Mouse (Mus musculus): ENCODE measurements at regions not wholly inside any gene's neighbourhood (a gene's known extent, or its start where the extent isn't known, plus 50 kb on each side); places are given as distances from the start of the nearest gene placed in this dataset.

- ATAC-seq (ENCODE audit: low FRiP score), result no peak
- H3K4me1 ChIP-seq, result 0 out of 2 replicates have a peak, but pooled peaks cover 4% of the 10 kb centered on the region
- no peak overlapping the region for H3K9ac ChIP-seq
- H3K27ac ChIP-seq, result no peak overlapping the region
- H3K36me3 ChIP-seq (replicated peaks), result no peaks in the 10 kb centered on the region
- H3K27me3 ChIP-seq, result peaks cover 4% of the 10 kb centered on the region; the same call in 1 of the 2 replicates
- no peak overlapping the region for H3K4me2 ChIP-seq
- H3K4me3 ChIP-seq (replicated peaks), result no peak overlapping the region
- WGBS, result 69% methylated on average over 5 of the region's 5 CpGs
- H3K9me3 ChIP-seq, result no peaks in the 10 kb centered on the region
Observed at GRCm38 (mm10) chr4:142799291-142799690, 413.5 kb downstream of the Prdm2 start.

GRCm38 (mm10) chr4:142798834-142799233 lies 414.0 kb downstream of the Prdm2 start:
- H3K4me3 ChIP-seq (replicated peaks), result no peak overlapping the region
- ATAC-seq (ENCODE audit: low FRiP score), result no peak
- no peak overlapping the region for H3K27ac ChIP-seq
- 0 out of 2 replicates have a peak, but pooled peaks cover 2% of the 10 kb centered on the region for H3K4me1 ChIP-seq
- peaks cover 4% of the 10 kb centered on the region; the same call in 1 of the 2 replicates for H3K27me3 ChIP-seq
- 78% methylated on average over 6 of the region's 6 CpGs for whole genome bisulfite sequencing
- no peak overlapping the region for H3K4me2 ChIP-seq
- H3K9me3 ChIP-seq, result no peaks in the 10 kb centered on the region
- no peak overlapping the region for H3K9ac ChIP-seq
- no peaks in the 10 kb centered on the region for H3K36me3 ChIP-seq (replicated peaks)

GRCm38 (mm10) chr4:142792606-142792970 lies 420.2 kb downstream of the Prdm2 start:
- ATAC-seq (ENCODE audit: low FRiP score), result no peak
- Histone ChIP-seq H3K27ac (no peak overlapping the region), H3K4me1 (no peaks in the 10 kb centered on the region), H3K9me3 (no peaks in the 10 kb centered on the region), H3K36me3 (replicated peaks) (no peaks in the 10 kb centered on the region), H3K27me3 (no peaks in the 10 kb centered on the region), H3K4me3 (replicated peaks) (no peak overlapping the region), H3K4me2 (no peak overlapping the region), H3K9ac (no peak overlapping the region)
- 79% methylated on average over 2 of the region's 2 CpGs for WGBS

GRCm38 (mm10) chr4:142791823-142792605 lies 420.8 kb downstream of the Prdm2 start:
- H3K36me3 ChIP-seq (replicated peaks), result no peaks in the 10 kb centered on the region
- H3K27ac ChIP-seq, result no peak overlapping the region
- H3K4me2 ChIP-seq, result no peak overlapping the region
- WGBS, result 82% methylated on average over 3 of the region's 3 CpGs
- no peaks in the 10 kb centered on the region for H3K4me1 ChIP-seq
- H3K27me3 ChIP-seq, result no peaks in the 10 kb centered on the region
- H3K4me3 ChIP-seq (replicated peaks), result no peak overlapping the region
- no peak overlapping the region for H3K9ac ChIP-seq
- H3K9me3 ChIP-seq, result no peaks in the 10 kb centered on the region
- ATAC-seq (ENCODE audit: low FRiP score), result no peak

- no peak for ATAC-seq (ENCODE audit: low FRiP score)
- Histone ChIP-seq H3K9me3 (no peaks in the 10 kb centered on the region), H3K9ac (no peak overlapping the region), H3K27ac (no peak overlapping the region), H3K27me3 (no peaks in the 10 kb centered on the region), H3K4me1 (no peaks in the 10 kb centered on the region), H3K4me2 (no peak overlapping the region), H3K4me3 (replicated peaks) (no peak overlapping the region), H3K36me3 (replicated peaks) (no peaks in the 10 kb centered on the region)
- 93% methylated on average over 7 of the region's 7 CpGs for WGBS
Observed at GRCm38 (mm10) chr4:142789048-142789447, 423.7 kb downstream of the Prdm2 start.

- no peak overlapping the region for H3K4me2 ChIP-seq
- ATAC-seq (ENCODE audit: low FRiP score), result no peak
- no peak overlapping the region for H3K27ac ChIP-seq
- H3K9ac ChIP-seq, result no peak overlapping the region
- WGBS, result 95% methylated on average over 5 of the region's 5 CpGs
- H3K4me1 ChIP-seq, result no peaks in the 10 kb centered on the region
- no peaks in the 10 kb centered on the region; the same call in 1 of the 2 replicates for H3K27me3 ChIP-seq
- H3K36me3 ChIP-seq (replicated peaks), result no peaks in the 10 kb centered on the region
- H3K9me3 ChIP-seq, result no peaks in the 10 kb centered on the region
- H3K4me3 ChIP-seq (replicated peaks), result no peak overlapping the region
Observed at GRCm38 (mm10) chr4:142785386-142785785, 427.4 kb downstream of the Prdm2 start.

- peaks cover 24% of the 10 kb centered on the region for H3K4me1 ChIP-seq
- peaks cover 18% of the 10 kb centered on the region for H3K27me3 ChIP-seq
- no peaks in the 10 kb centered on the region for H3K9me3 ChIP-seq
- 81% methylated on average over 10 of the region's 10 CpGs for WGBS
- no peak overlapping the region for H3K4me2 ChIP-seq
- ATAC-seq (ENCODE audit: low FRiP score), result no peak
- H3K36me3 ChIP-seq (replicated peaks), result no peaks in the 10 kb centered on the region
- no peak overlapping the region for H3K9ac ChIP-seq
- H3K4me3 ChIP-seq (replicated peaks), result no peak overlapping the region
- H3K27ac ChIP-seq, result no peak overlapping the region
Observed at GRCm38 (mm10) chr4:142776711-142777411, 435.9 kb downstream of the Prdm2 start.

GRCm38 (mm10) chr4:142775023-142775422 lies 437.8 kb downstream of the Prdm2 start:
- H3K9ac ChIP-seq, result no peak overlapping the region
- no peak overlapping the region for H3K4me2 ChIP-seq
- no peaks in the 10 kb centered on the region for H3K9me3 ChIP-seq
- H3K27me3 ChIP-seq, result peaks cover 34% of the 10 kb centered on the region
- H3K27ac ChIP-seq, result no peak overlapping the region
- ATAC-seq (ENCODE audit: low FRiP score), result no peak
- H3K36me3 ChIP-seq (replicated peaks), result no peaks in the 10 kb centered on the region
- H3K4me1 ChIP-seq, result peaks cover 42% of the 10 kb centered on the region
- no peak overlapping the region for H3K4me3 ChIP-seq (replicated peaks)
- 86% methylated on average over 5 of the region's 5 CpGs for WGBS

GRCm38 (mm10) chr4:142773651-142774151 lies 439.1 kb downstream of the Prdm2 start:
- Histone ChIP-seq H3K9ac (peak overlapping the region; percentile 17; the same call in 1 of the 2 replicates), H3K9me3 (no peaks in the 10 kb centered on the region), H3K27ac (peak overlapping the region; percentile 21), H3K4me2 (peak overlapping the region; percentile 28; the same call in 1 of the 2 replicates), H3K4me3 (replicated peaks) (no peak overlapping the region), H3K27me3 (peaks cover 37% of the 10 kb centered on the region), H3K36me3 (replicated peaks) (no peaks in the 10 kb centered on the region), H3K4me1 (peaks cover 47% of the 10 kb centered on the region)
- ATAC-seq (ENCODE audit: low FRiP score), result no peak
- 23% methylated on average over 10 of the region's 10 CpGs for WGBS

- H3K36me3 ChIP-seq (replicated peaks), result no peaks in the 10 kb centered on the region
- H3K4me2 ChIP-seq, result peak overlapping the region; percentile 28
- H3K9ac ChIP-seq, result no peak overlapping the region
- H3K4me1 ChIP-seq, result peaks cover 47% of the 10 kb centered on the region
- peak overlapping the region; percentile 21 for H3K27ac ChIP-seq
- no peaks in the 10 kb centered on the region for H3K9me3 ChIP-seq
- 4% methylated on average over 16 of the region's 16 CpGs for WGBS
- peaks cover 37% of the 10 kb centered on the region for H3K27me3 ChIP-seq
- no peak overlapping the region for H3K4me3 ChIP-seq (replicated peaks)
- ATAC-seq (ENCODE audit: low FRiP score), result peak; percentile 53
Observed at GRCm38 (mm10) chr4:142772751-142773455, 439.9 kb downstream of the Prdm2 start.

- H3K27ac ChIP-seq, result no peak overlapping the region
- H3K9me3 ChIP-seq, result no peaks in the 10 kb centered on the region
- H3K4me1 ChIP-seq, result peaks cover 47% of the 10 kb centered on the region
- H3K4me2 ChIP-seq, result no peak overlapping the region
- ATAC-seq (ENCODE audit: low FRiP score), result no peak
- H3K4me3 ChIP-seq (replicated peaks), result no peak overlapping the region
- H3K36me3 ChIP-seq (replicated peaks), result no peaks in the 10 kb centered on the region
- peaks cover 37% of the 10 kb centered on the region for H3K27me3 ChIP-seq
- no peak overlapping the region for H3K9ac ChIP-seq
- WGBS, result 27% methylated on average over 6 of the region's 6 CpGs
Observed at GRCm38 (mm10) chr4:142771520-142772150, 441.2 kb downstream of the Prdm2 start.

GRCm38 (mm10) chr4:142770177-142770576 lies 442.6 kb downstream of the Prdm2 start:
- H3K4me3 ChIP-seq (replicated peaks), result no peak overlapping the region
- H3K4me1 ChIP-seq, result peaks cover 47% of the 10 kb centered on the region
- H3K9me3 ChIP-seq, result no peaks in the 10 kb centered on the region
- peak overlapping the region; percentile 33; the same call in 1 of the 2 replicates for H3K9ac ChIP-seq
- no peaks in the 10 kb centered on the region for H3K36me3 ChIP-seq (replicated peaks)
- no peak overlapping the region for H3K27ac ChIP-seq
- peak; percentile 52; the same call in 1 of the 2 replicates for ATAC-seq (ENCODE audit: low FRiP score)
- 2% methylated on average over 8 of the region's 8 CpGs for WGBS
- 0 out of 2 replicates have a peak overlapping the region, but pooled peaks have one; percentile 10 for H3K4me2 ChIP-seq
- peaks cover 32% of the 10 kb centered on the region for H3K27me3 ChIP-seq
